Mouse (Mus musculus) retina, postnatal 1 day (tissue): ENCODE measurements at regions not wholly inside any gene's neighbourhood (a gene's known extent, or its start where the extent isn't known, plus 50 kb on each side); places are given as distances from the start of the nearest gene placed in this dataset.

ENCODE experiments used
- DNase-seq: peaks from one replicate; pipeline ENCODE4 v3.0.0-alpha.2; 2012

- no peak for DNase-seq
These were observed 52.4 kb upstream of the Aldh1b1 start for GRCm38 (mm10) chr4:45746451-45746850.

GRCm38 (mm10) chr4:45745746-45746145 lies 53.1 kb upstream of the Aldh1b1 start:
- DNase-seq: no peak

GRCm38 (mm10) chr4:45744849-45745407 lies 53.9 kb upstream of the Aldh1b1 start:
- DNase-seq: no peak

GRCm38 (mm10) chr4:45740779-45741365 lies 58.0 kb upstream of the Aldh1b1 start:
- DNase-seq: no peak

GRCm38 (mm10) chr4:45740319-45740718 lies 58.5 kb upstream of the Aldh1b1 start:
- no peak for DNase-seq

- no peak for DNase-seq
These were observed 59.1 kb upstream of the Aldh1b1 start for GRCm38 (mm10) chr4:45739696-45740095.

- DNase-seq: no peak
These were observed 59.7 kb upstream of the Aldh1b1 start for GRCm38 (mm10) chr4:45739168-45739567.

- peak; percentile 49 for DNase-seq
These were observed 60.1 kb upstream of the Aldh1b1 start for GRCm38 (mm10) chr4:45738746-45739145.

GRCm38 (mm10) chr4:45736215-45736815 lies 62.5 kb upstream of the Aldh1b1 start:
- no peak for DNase-seq

GRCm38 (mm10) chr4:45734011-45734410 lies 64.8 kb upstream of the Aldh1b1 start:
- no peak for DNase-seq

GRCm38 (mm10) chr4:45730862-45731831 lies 67.7 kb upstream of the Aldh1b1 start:
- peak; percentile 64 for DNase-seq

- DNase-seq: no peak
These were observed 69.0 kb upstream of the Aldh1b1 start for GRCm38 (mm10) chr4:45729801-45730200.

GRCm38 (mm10) chr4:45728825-45729224 lies 70.0 kb upstream of the Aldh1b1 start:
- DNase-seq: peak; percentile 27

GRCm38 (mm10) chr4:45727915-45728314 lies 70.9 kb upstream of the Aldh1b1 start:
- no peak for DNase-seq

- DNase-seq: no peak
These were observed 71.3 kb upstream of the Aldh1b1 start for GRCm38 (mm10) chr4:45727474-45727873.

- DNase-seq: no peak
These were observed 72.0 kb upstream of the Aldh1b1 start for GRCm38 (mm10) chr4:45726783-45727182.

GRCm38 (mm10) chr4:45725055-45725910 lies 73.5 kb upstream of the Aldh1b1 start:
- DNase-seq: no peak

- no peak for DNase-seq
These were observed 78.5 kb upstream of the Aldh1b1 start for GRCm38 (mm10) chr4:45720352-45720751.

GRCm38 (mm10) chr4:45719564-45719963 lies 79.3 kb upstream of the Aldh1b1 start:
- peak; percentile 22 for DNase-seq

GRCm38 (mm10) chr4:45715878-45716277 lies 82.9 kb upstream of the Aldh1b1 start:
- no peak for DNase-seq

- peak; percentile 96 for DNase-seq
These were observed 84.8 kb upstream of the Aldh1b1 start for GRCm38 (mm10) chr4:45713837-45714508.
